Mouse (Mus musculus) embryonic fibroblast, embryonic 13.5 days (primary cell): ENCODE data around the gene Lman2l.

Experiments
- CTCF ChIP-seq: IDR thresholded peaks from 2 replicates; pipeline ENCODE4 v1.5.1; 2011; ENCODE audit warnings: mild to moderate bottlenecking, control low read depth, low read length, moderate library complexity, borderline replicate concordance; ENCODE audit not compliant: insufficient read depth
- POLR2A ChIP-seq: IDR thresholded peaks from 2 replicates; pipeline ENCODE4 v1.6.1; 2011; ENCODE audit warnings: low read depth, mild to moderate bottlenecking, control low read depth, low read length, moderate library complexity

GRCm38 (mm10) chr1:36370918-36371317, 74.2 kb downstream of the Lman2l start:
- TF ChIP-seq CTCF (no peak), POLR2A (no peak)
